Mouse (Mus musculus) layer of hippocampus, adult 18-20 months (tissue): ENCODE data around the gene Cdh3. TPM values are rescaled to one million over a fixed set of nuclear protein-coding genes. Genes with fewer than 3 reads are reported as not detected.

Experiments
- DNase-seq, 2 experiments: peaks; one replicate each; pipeline ENCODE4 v3.0.0; 2022; ENCODE audit warnings: low spot score in 2 of 2
- long read RNA-seq: library from polyadenylated mRNA; stranded (forward); transcript quantifications from one replicate; pipeline ENCODE4 v2.0.0, GENCODE M21; 2021
- total RNA-seq, 2 experiments: library from RNA; stranded (reverse); gene quantifications; 2 replicates each; pipeline ENCODE4 v1.2.3; 2021

Cdh3 gene
- under 1 TPM in 1 of 2 experiments, not detected in 1; 0.25 TPM for total RNA-seq
- long read RNA-seq: 0 reads

GRCm38 (mm10) chr8:106510365-106510975 lies at the start of gene Cdh3:
Cdh3 (plus strand) TSS chr8:106510891.
- DNase-seq: no peak

- no peak for DNase-seq
Observed at GRCm38 (mm10) chr8:106462131-106462530, 48.6 kb upstream of the Cdh3 start.

- no peak for DNase-seq
Observed at GRCm38 (mm10) chr8:106463795-106464194, 46.9 kb upstream of the Cdh3 start.

- DNase-seq: no peak
Observed at GRCm38 (mm10) chr8:106469485-106469884, 41.2 kb upstream of the Cdh3 start.

GRCm38 (mm10) chr8:106474001-106474400 lies 36.7 kb upstream of the Cdh3 start:
- DNase-seq: no peak

- DNase-seq: no peak
Observed at GRCm38 (mm10) chr8:106500018-106500685, 10.5 kb upstream of the Cdh3 start, which contains the start of gene 6030452D12Rik. 6030452D12Rik (plus strand) TSS chr8:106500522.

- no peak for DNase-seq
Observed at GRCm38 (mm10) chr8:106504241-106504640, 6.5 kb upstream of the Cdh3 start.

GRCm38 (mm10) chr8:106505328-106505965 lies 5.2 kb upstream of the Cdh3 start:
- no peak for DNase-seq

GRCm38 (mm10) chr8:106506106-106506505 lies 4.6 kb upstream of the Cdh3 start:
- DNase-seq: no peak

GRCm38 (mm10) chr8:106507761-106508331 lies 2.8 kb upstream of the Cdh3 start:
- DNase-seq: no peak

- no peak for DNase-seq
Observed at GRCm38 (mm10) chr8:106508456-106508855, 2.2 kb upstream of the Cdh3 start.

GRCm38 (mm10) chr8:106509079-106509780 lies 1.5 kb upstream of the Cdh3 start:
- DNase-seq: no peak

- DNase-seq: no peak
Observed at GRCm38 (mm10) chr8:106511065-106511501, 392 bp downstream of the Cdh3 start.

GRCm38 (mm10) chr8:106511531-106512041 lies 895 bp downstream of the Cdh3 start:
- DNase-seq: no peak

GRCm38 (mm10) chr8:106512475-106513150 lies 1.9 kb downstream of the Cdh3 start:
- no peak for DNase-seq

- DNase-seq: no peak
Observed at GRCm38 (mm10) chr8:106515946-106516479, 5.3 kb downstream of the Cdh3 start.

GRCm38 (mm10) chr8:106516581-106516980 lies 5.9 kb downstream of the Cdh3 start:
- no peak for DNase-seq

GRCm38 (mm10) chr8:106518763-106519162 lies 8.1 kb downstream of the Cdh3 start:
- no peak for DNase-seq

- DNase-seq: no peak
Observed at GRCm38 (mm10) chr8:106520578-106520977, 9.9 kb downstream of the Cdh3 start.

GRCm38 (mm10) chr8:106521845-106522244 lies 11.2 kb downstream of the Cdh3 start:
- DNase-seq: no peak
